Mouse (Mus musculus): Measurements from ENCODE around the gene 2410015M20Rik. TPM values are rescaled to one million over a fixed set of nuclear protein-coding genes. Genes with fewer than 3 reads are reported as not detected.

Gene 2410015M20Rik
- polyA plus RNA-seq, 1 experiment, result 145 TPM

DNA sequence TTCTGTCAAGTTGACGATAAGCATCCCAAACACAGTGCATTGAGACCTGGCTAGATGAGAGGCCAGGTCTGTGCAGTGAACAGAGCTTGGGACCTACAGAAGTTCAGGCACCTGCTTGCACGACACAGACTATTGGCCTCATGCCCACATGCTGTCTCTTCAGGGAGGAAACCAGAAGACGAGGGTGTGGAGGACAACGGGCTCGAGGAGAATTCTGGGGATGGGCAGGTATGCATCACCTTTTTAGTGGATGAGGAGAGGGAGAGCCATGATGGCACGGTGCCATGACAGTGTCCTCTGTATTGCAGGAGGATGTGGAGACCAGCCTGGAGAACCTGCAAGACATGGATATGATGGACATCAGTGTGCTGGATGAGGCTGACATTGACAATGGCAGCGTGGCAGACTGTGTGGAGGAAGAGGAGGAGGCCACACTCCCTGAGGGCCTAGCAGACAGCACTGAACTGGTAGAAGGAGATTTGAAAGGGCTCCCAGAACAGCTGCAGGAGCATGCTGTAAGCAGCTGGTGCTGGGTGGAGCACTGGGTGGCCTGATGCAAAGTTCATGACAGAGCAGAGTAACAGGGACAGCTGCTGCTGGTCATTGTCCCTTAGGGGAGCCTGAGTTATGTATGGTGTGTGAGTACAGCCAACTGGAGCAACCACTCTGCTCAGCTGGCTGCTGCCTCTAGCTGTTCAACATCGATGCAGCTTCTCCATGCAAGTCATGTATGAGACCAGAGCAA, 15.9 kb downstream of the 2410015M20Rik start:
- no peak for DNase-seq
- TF ChIP-seq CTCF (IDR thresholded peaks at IDR 0.05; ENCODE audit: borderline replicate concordance, control insufficient read depth, extremely low read depth, insufficient read depth, low read length, poor library complexity) (no peak), POLR2A (IDR thresholded peaks at IDR 0.05; ENCODE audit: control insufficient read depth, extremely low read depth, insufficient read depth, low read length, poor library complexity) (no peak)

DNA sequence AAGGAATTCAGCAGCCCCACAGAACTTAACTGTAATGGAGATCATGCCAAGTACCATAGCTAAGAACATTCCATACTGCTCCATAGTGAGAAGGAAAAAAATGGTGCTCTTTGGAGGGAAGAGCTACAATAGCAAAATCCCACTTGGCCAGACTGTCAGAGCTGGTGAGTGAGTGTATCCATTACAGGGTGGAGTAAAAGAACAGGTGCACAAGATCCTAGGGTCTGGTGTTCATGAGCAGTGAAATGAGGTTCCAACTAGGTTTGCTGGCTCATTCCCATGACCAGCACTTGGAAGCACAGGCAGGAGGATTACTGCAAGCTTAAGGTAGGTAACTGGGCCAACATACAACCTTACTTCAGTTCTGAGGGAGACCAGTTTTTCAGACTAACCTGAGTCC, 17.0 kb downstream of the 2410015M20Rik start:
- H3K27me3 ChIP-seq (ENCODE audit: control insufficient read depth, insufficient read depth, low read length), result no peaks in the 10 kb centered on the region
- H3K27ac ChIP-seq (ENCODE audit: control insufficient read depth, insufficient read depth, low read length), result no peak overlapping the region
- no peak for TF ChIP-seq CTCF (IDR thresholded peaks at IDR 0.05; ENCODE audit: borderline replicate concordance, control insufficient read depth, extremely low read depth, insufficient read depth, low read length, poor library complexity)
- TF ChIP-seq POLR2A (IDR thresholded peaks at IDR 0.05; ENCODE audit: control insufficient read depth, extremely low read depth, insufficient read depth, low read length, poor library complexity), result no peak
- H3K4me3 ChIP-seq (ENCODE audit: control insufficient read depth, insufficient read depth, low read length), result no peak overlapping the region
- 0 out of 2 replicates have a peak, but pooled peaks cover 2% of the 10 kb centered on the region for H3K4me1 ChIP-seq (replicated peaks; ENCODE audit: control insufficient read depth, insufficient read depth, low read length)
- peaks cover 85% of the 10 kb centered on the region for H3K36me3 ChIP-seq (ENCODE audit: control insufficient read depth, insufficient read depth, low read length)
- no peak for DNase-seq

More for the DNA sequence above, 15.9 kb downstream of the 2410015M20Rik start:
- no peak overlapping the region for H3K27ac ChIP-seq (ENCODE audit: control insufficient read depth, insufficient read depth, low read length)
- H3K4me3 ChIP-seq (ENCODE audit: control insufficient read depth, insufficient read depth, low read length), result no peak overlapping the region
- H3K27me3 ChIP-seq (ENCODE audit: control insufficient read depth, insufficient read depth, low read length), result no peaks in the 10 kb centered on the region
- H3K4me1 ChIP-seq (replicated peaks; ENCODE audit: control insufficient read depth, insufficient read depth, low read length), result no peaks in the 10 kb centered on the region
- WGBS, result 94% methylated on average over 8 of the region's 8 CpGs
- peaks cover 85% of the 10 kb centered on the region for H3K36me3 ChIP-seq (ENCODE audit: control insufficient read depth, insufficient read depth, low read length)

DNA sequence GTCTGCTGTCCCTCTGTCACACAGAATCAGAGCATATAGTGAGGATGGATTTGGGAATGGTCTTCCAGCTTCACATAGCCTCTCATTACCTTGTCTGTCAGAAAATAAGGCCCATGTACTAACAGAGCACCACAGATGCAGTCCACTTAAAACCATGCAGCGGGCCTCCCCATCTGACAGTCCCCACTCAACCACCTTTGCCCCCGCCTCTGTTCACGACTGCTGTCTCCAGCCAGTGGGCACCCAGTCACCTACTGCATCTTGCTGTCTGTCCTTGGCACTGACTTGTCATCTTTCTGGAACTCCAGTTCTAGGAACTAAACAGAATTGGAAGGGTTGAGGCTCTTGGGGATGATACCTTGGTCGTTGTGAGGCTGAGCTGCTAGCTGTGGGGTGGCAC, 20.6 kb downstream of the 2410015M20Rik start:
- peaks cover 9% of the 10 kb centered on the region for H3K4me1 ChIP-seq (replicated peaks; ENCODE audit: control insufficient read depth, insufficient read depth, low read length)
- no peak overlapping the region for H3K27ac ChIP-seq (ENCODE audit: control insufficient read depth, insufficient read depth, low read length)
- 98% methylated on average over 4 of the region's 4 CpGs for WGBS
- no peak for DNase-seq
- TF ChIP-seq POLR2A (IDR thresholded peaks at IDR 0.05; ENCODE audit: control insufficient read depth, extremely low read depth, insufficient read depth, low read length, poor library complexity) (no peak), CTCF (IDR thresholded peaks at IDR 0.05; ENCODE audit: borderline replicate concordance, control insufficient read depth, extremely low read depth, insufficient read depth, low read length, poor library complexity) (no peak)
- H3K4me3 ChIP-seq (ENCODE audit: control insufficient read depth, insufficient read depth, low read length), result no peak overlapping the region
- H3K27me3 ChIP-seq (ENCODE audit: control insufficient read depth, insufficient read depth, low read length), result no peaks in the 10 kb centered on the region
- peaks cover 53% of the 10 kb centered on the region for H3K36me3 ChIP-seq (ENCODE audit: control insufficient read depth, insufficient read depth, low read length)

DNA sequence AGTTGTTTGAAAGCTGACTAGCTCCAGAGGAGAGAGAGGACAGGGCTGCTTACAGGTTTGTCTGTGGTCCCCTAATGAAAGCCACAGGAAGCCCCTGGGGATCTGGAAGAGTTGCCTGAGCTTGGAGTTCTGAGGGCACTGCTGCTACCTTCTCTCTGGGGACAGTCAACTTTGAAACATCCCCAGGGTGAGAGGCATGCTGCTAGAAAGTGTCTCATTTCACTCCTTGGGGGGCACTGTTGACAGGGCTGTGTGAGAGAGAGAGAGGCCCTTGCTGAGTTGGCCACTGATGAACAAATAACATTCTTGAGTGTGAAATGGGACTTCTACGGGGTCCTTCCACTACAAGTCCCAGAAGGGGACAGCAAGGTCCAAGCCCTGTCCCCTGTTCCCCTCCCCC, 21.8 kb downstream of the 2410015M20Rik start:
- Histone ChIP-seq H3K27me3 (ENCODE audit: control insufficient read depth, insufficient read depth, low read length) (no peaks in the 10 kb centered on the region), H3K4me3 (ENCODE audit: control insufficient read depth, insufficient read depth, low read length) (no peak overlapping the region), H3K36me3 (ENCODE audit: control insufficient read depth, insufficient read depth, low read length) (peaks cover 41% of the 10 kb centered on the region), H3K4me1 (replicated peaks; ENCODE audit: control insufficient read depth, insufficient read depth, low read length) (peaks cover 18% of the 10 kb centered on the region), H3K27ac (ENCODE audit: control insufficient read depth, insufficient read depth, low read length) (no peak overlapping the region)
- WGBS, result 93% methylated on average over 1 of the region's 1 CpGs
- no peak for DNase-seq
- TF ChIP-seq CTCF (IDR thresholded peaks at IDR 0.05; ENCODE audit: borderline replicate concordance, control insufficient read depth, extremely low read depth, insufficient read depth, low read length, poor library complexity), result no peak
- no peak for TF ChIP-seq POLR2A (IDR thresholded peaks at IDR 0.05; ENCODE audit: control insufficient read depth, extremely low read depth, insufficient read depth, low read length, poor library complexity)

DNA sequence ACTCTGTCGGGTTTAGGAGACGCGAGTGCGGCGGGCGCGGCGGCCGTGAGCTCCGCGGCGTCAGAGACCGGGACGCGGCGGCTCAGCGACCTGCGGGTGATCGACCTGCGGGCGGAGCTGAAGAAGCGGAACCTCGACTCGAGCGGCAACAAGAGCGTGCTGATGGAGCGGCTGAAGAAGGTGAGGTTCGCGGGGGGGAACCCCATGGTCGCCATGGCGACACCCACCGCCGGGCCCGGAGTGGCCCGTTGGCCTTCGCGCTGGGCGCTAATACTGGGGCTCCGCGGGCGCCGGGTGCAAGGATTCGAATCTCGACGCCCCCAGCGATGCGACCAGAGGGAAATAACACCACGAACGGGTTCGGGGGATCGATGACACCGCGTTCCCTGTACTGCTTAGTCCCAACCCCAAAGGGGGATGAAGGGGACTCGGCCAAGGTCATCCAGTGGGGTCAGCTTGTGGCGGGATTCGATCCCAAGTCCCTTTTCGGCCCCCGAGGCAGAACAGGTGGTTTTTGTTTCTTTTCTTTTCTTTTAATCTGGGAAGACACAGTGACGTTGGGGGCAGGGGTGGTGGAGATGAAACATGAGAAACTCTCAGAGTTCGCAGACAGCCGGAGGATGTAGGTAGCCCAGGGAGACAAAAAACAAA, 24.3 kb downstream of the 2410015M20Rik start:
- peaks cover 32% of the 10 kb centered on the region for H3K36me3 ChIP-seq (ENCODE audit: control insufficient read depth, insufficient read depth, low read length)
- peak overlapping the region; percentile 41 for H3K27ac ChIP-seq (ENCODE audit: control insufficient read depth, insufficient read depth, low read length)
- no peaks in the 10 kb centered on the region for H3K27me3 ChIP-seq (ENCODE audit: control insufficient read depth, insufficient read depth, low read length)
- no peak for DNase-seq
- H3K4me3 ChIP-seq (ENCODE audit: control insufficient read depth, insufficient read depth, low read length), result peak overlapping the region; percentile 62
- WGBS, result under 1% methylated on average over 61 of the region's 61 CpGs
- peaks cover 25% of the 10 kb centered on the region for H3K4me1 ChIP-seq (replicated peaks; ENCODE audit: control insufficient read depth, insufficient read depth, low read length)
- TF ChIP-seq POLR2A (IDR thresholded peaks at IDR 0.05; ENCODE audit: control insufficient read depth, extremely low read depth, insufficient read depth, low read length, poor library complexity) (no peak), CTCF (IDR thresholded peaks at IDR 0.05; ENCODE audit: borderline replicate concordance, control insufficient read depth, extremely low read depth, insufficient read depth, low read length, poor library complexity) (no peak)

DNA sequence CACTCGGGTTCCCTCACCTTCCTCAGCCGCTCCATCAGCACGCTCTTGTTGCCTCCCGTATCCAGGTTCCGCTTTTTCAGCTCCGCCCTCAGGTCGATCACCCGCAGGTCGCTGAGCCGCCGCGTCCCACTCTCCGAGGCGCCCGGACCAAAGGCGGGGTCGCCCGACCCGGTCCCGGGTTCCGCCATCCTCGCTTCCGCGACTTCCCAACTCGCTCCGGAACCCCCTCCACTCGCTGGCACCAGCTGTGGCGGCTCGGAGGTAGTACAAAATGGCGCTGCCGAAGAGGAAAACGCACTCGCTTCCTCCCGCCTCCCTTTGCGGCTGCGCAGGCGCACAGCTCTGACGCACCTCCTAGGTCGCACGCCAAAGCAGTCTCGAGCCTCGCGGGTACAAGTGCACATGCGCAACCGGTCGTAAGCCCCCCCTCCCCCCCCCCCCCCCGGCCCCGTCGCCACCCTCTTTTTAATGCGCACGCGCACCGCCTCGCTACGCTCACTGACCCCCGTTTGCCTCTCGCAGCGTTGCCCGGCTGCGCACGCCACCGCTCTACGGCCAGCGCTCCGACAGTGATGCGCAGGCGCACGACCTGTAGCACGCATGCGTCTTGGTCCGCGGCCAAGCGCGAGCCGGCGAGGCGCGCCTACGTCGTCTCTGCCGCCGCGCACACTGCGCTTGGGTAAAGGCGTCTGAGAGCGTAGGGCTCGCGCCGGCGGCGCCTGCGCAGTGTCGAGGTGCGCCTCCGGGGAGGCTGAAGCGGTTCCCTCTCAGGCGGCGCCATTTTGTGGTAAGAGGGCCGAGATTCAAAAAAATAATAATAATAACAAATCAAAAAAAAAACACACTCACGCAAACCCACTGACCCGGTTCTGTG, 25.1 kb downstream of the 2410015M20Rik start, which contains the start of the genes Safb2 and Safb:
TSS of gene Safb2 (minus strand) at position 329 of the 874 bp plus-strand sequence.
TSS of gene Safb (plus strand) at position 569 of the 874 bp plus-strand sequence.
- under 1% methylated on average over 89 of the region's 101 CpGs for WGBS
- peaks cover 31% of the 10 kb centered on the region for H3K36me3 ChIP-seq (ENCODE audit: control insufficient read depth, insufficient read depth, low read length)
- peak within 1 kb of the TSS; percentile 72 for H3K27ac ChIP-seq (ENCODE audit: control insufficient read depth, insufficient read depth, low read length)
- H3K4me3 ChIP-seq (ENCODE audit: control insufficient read depth, insufficient read depth, low read length), result peak within 1 kb of the TSS; percentile 73
- no peaks in the 10 kb centered on the region for H3K27me3 ChIP-seq (ENCODE audit: control insufficient read depth, insufficient read depth, low read length)
- peak; percentile 98 for DNase-seq
- H3K4me1 ChIP-seq (replicated peaks; ENCODE audit: control insufficient read depth, insufficient read depth, low read length), result peaks cover 25% of the 10 kb centered on the region
- peak; percentile 53; the same call in 1 of the 2 replicates for TF ChIP-seq CTCF (IDR thresholded peaks at IDR 0.05; ENCODE audit: borderline replicate concordance, control insufficient read depth, extremely low read depth, insufficient read depth, low read length, poor library complexity)
- peak; percentile 81 for TF ChIP-seq POLR2A (IDR thresholded peaks at IDR 0.05; ENCODE audit: control insufficient read depth, extremely low read depth, insufficient read depth, low read length, poor library complexity)

All from thymus, adult 2 months (tissue).